Mouse (Mus musculus): ENCODE data around the gene Pheta2. TPM values are rescaled to one million over a fixed set of nuclear protein-coding genes. Genes with fewer than 3 reads are reported as not detected.

The Pheta2 gene
- total and polyA plus RNA-seq, 3 experiments: 0.08 TPM; not detected in 2

GRCm38 (mm10) chr15:82379871-82380713, 41.4 kb downstream of the Pheta2 start, which contains the start of gene Cyp2d22:
Cyp2d22 (minus strand) TSS chr15:82380260.
- Histone ChIP-seq H3K4me1 (ENCODE audit: control insufficient read depth in 1 of 2, insufficient read depth in 2 of 2) (peaks cover 6 to 13% of the 10 kb centered on the region in 2 experiments), H3K9me3 (replicated peaks; ENCODE audit: low read length) (no peaks in the 10 kb centered on the region), H3K9ac (ENCODE audit: insufficient read depth, low read depth) (no peak within 1 kb of the TSS; the same call in 1 of the 2 replicates), H3K79me2 (replicated peaks; ENCODE audit: control insufficient read depth, extremely low read depth, insufficient read depth, poor library complexity, severe bottlenecking) (no peaks in the 10 kb centered on the region), H3K4me2 (ENCODE audit: insufficient read depth, low read depth, poor library complexity, severe bottlenecking) (peak within 1 kb of the TSS; percentile 82), H3K27me3 (replicated peaks) (peaks cover 93% of the 10 kb centered on the region), H3K27ac (ENCODE audit: insufficient read depth, low read depth) (no peak within 1 kb of the TSS), H3K4me3 (replicated peaks in 1 of 3; ENCODE audit: low read depth in 2 of 3, low read length in 2 of 3, poor library complexity in 1 of 3) (peak within 1 kb of the TSS in 2 of 3 experiments; percentile 39 to 48), H3K36me3 (replicated peaks in 1 of 2; ENCODE audit: control insufficient read depth in 1 of 2, insufficient read depth in 1 of 2, low read length in 1 of 2) (no peaks in the 10 kb centered on the region)
- in situ Hi-C loops (cut with MboI; ENCODE audit: low pct_ligation_motif_present, low pct_unique_long_range_greater_than_20kb, low sequenced_read_pairs): no loop called here
- TF ChIP-seq MAZ (IDR thresholded peaks at IDR 0.05; ENCODE audit: low read depth, low read length) (0 out of 2 replicates have a peak, but pooled peaks have one; percentile 9), KAT2A (IDR thresholded peaks at IDR 0.05; ENCODE audit: insufficient replicate concordance, low read length) (no peak)
- peak; percentile 29 for DNase-seq (ENCODE audit: extremely low read depth)
- dilution Hi-C loops (cut with MboI; ENCODE audit: extremely low pct_ligation_motif_present, extremely low pct_unique_long_range_greater_than_20kb, low sequenced_read_pairs): no loop called here

- DNase-seq (ENCODE audit: extremely low read depth): no peak
- in situ Hi-C loops (cut with MboI; ENCODE audit: low pct_ligation_motif_present, low pct_unique_long_range_greater_than_20kb, low sequenced_read_pairs) (no loop called here), dilution Hi-C loops (cut with MboI; ENCODE audit: extremely low pct_ligation_motif_present, extremely low pct_unique_long_range_greater_than_20kb, low sequenced_read_pairs) (no loop called here)
- H3K4me3 ChIP-seq (replicated peaks in 1 of 3; ENCODE audit: low read depth in 2 of 3, low read length in 2 of 3, poor library complexity in 1 of 3): peak overlapping the region in 2 of 3 experiments; percentile 12 to 39
- peaks cover 6 to 13% of the 10 kb centered on the region in 2 experiments for H3K4me1 ChIP-seq (ENCODE audit: control insufficient read depth in 1 of 2, insufficient read depth in 2 of 2)
- H3K4me2 ChIP-seq (ENCODE audit: insufficient read depth, low read depth, poor library complexity, severe bottlenecking): peak overlapping the region; percentile 82
- no peak overlapping the region for H3K9ac ChIP-seq (ENCODE audit: insufficient read depth, low read depth)
- H3K9me3 ChIP-seq (replicated peaks; ENCODE audit: low read length): no peaks in the 10 kb centered on the region
- no peak overlapping the region for H3K27ac ChIP-seq (ENCODE audit: insufficient read depth, low read depth)
- no peaks in the 10 kb centered on the region for H3K79me2 ChIP-seq (replicated peaks; ENCODE audit: control insufficient read depth, extremely low read depth, insufficient read depth, poor library complexity, severe bottlenecking)
- no peaks in the 10 kb centered on the region for H3K36me3 ChIP-seq (replicated peaks in 1 of 2; ENCODE audit: control insufficient read depth in 1 of 2, insufficient read depth in 1 of 2, low read length in 1 of 2)
- TF ChIP-seq MAZ (IDR thresholded peaks at IDR 0.05; ENCODE audit: low read depth, low read length) (no peak), TBP (conservative IDR thresholded peaks at IDR 0.05; ENCODE audit: low read depth, low read length) (no peak)
- H3K27me3 ChIP-seq (replicated peaks): peaks cover 93% of the 10 kb centered on the region
Observed at GRCm38 (mm10) chr15:82380714-82381062, 41.9 kb downstream of the Pheta2 start.

GRCm38 (mm10) chr15:82382441-82382840, 43.7 kb downstream of the Pheta2 start:
- Histone ChIP-seq H3K9me3 (replicated peaks; ENCODE audit: low read length) (no peaks in the 10 kb centered on the region), H3K4me2 (ENCODE audit: insufficient read depth, low read depth, poor library complexity, severe bottlenecking) (no peak overlapping the region), H3K27me3 (replicated peaks) (peaks cover 84% of the 10 kb centered on the region), H3K9ac (ENCODE audit: insufficient read depth, low read depth) (no peak overlapping the region), H3K4me1 (ENCODE audit: control insufficient read depth in 1 of 2, insufficient read depth in 2 of 2) (peaks cover 6 to 13% of the 10 kb centered on the region in 2 experiments), H3K79me2 (replicated peaks; ENCODE audit: control insufficient read depth, extremely low read depth, insufficient read depth, poor library complexity, severe bottlenecking) (no peaks in the 10 kb centered on the region), H3K27ac (ENCODE audit: insufficient read depth, low read depth) (no peak overlapping the region), H3K4me3 (replicated peaks in 1 of 3; ENCODE audit: low read depth in 2 of 3, low read length in 2 of 3, poor library complexity in 1 of 3) (no peak overlapping the region), H3K36me3 (replicated peaks in 1 of 2; ENCODE audit: control insufficient read depth in 1 of 2, insufficient read depth in 1 of 2, low read length in 1 of 2) (no peaks in the 10 kb centered on the region)
- no peak for DNase-seq (ENCODE audit: extremely low read depth)
- in situ Hi-C loops (cut with MboI; ENCODE audit: low pct_ligation_motif_present, low pct_unique_long_range_greater_than_20kb, low sequenced_read_pairs): no loop called here
- dilution Hi-C loops (cut with MboI; ENCODE audit: extremely low pct_ligation_motif_present, extremely low pct_unique_long_range_greater_than_20kb, low sequenced_read_pairs): no loop called here
- TF ChIP-seq JUND (conservative IDR thresholded peaks at IDR 0.05; ENCODE audit: low read depth, low read length): no peak
- no peak for TF ChIP-seq NRF1 (IDR thresholded peaks at IDR 0.05; ENCODE audit: low read depth, low read length)
- no peak for TF ChIP-seq ZNF384 (IDR thresholded peaks at IDR 0.05; ENCODE audit: low read depth, low read length)
- no peak for TF ChIP-seq USF1 (IDR thresholded peaks at IDR 0.05; ENCODE audit: low read depth, low read length)
- no peak for TF ChIP-seq ELF1 (IDR thresholded peaks at IDR 0.05; ENCODE audit: low read depth, low read length)
- TF ChIP-seq PAX5 (IDR thresholded peaks at IDR 0.05; ENCODE audit: low read length): no peak
- TF ChIP-seq ZKSCAN1 (IDR thresholded peaks at IDR 0.05; ENCODE audit: borderline replicate concordance, low read depth, low read length): no peak
- TF ChIP-seq ZMIZ1 (IDR thresholded peaks at IDR 0.05; ENCODE audit: low read depth, low read length): no peak
- TF ChIP-seq UBTF (IDR thresholded peaks at IDR 0.05; ENCODE audit: low read depth, low read length): no peak
- no peak for TF ChIP-seq CHD1 (IDR thresholded peaks at IDR 0.05; ENCODE audit: low read depth, low read length)
- no peak for TF ChIP-seq ZC3H11A (IDR thresholded peaks at IDR 0.05; ENCODE audit: low read depth, low read length)
- TF ChIP-seq ETS1 (conservative IDR thresholded peaks at IDR 0.05; ENCODE audit: low read depth, low read length): no peak
- no peak for TF ChIP-seq MEF2A (IDR thresholded peaks at IDR 0.05; ENCODE audit: borderline replicate concordance, low read depth, low read length)
- no peak for TF ChIP-seq TCF12 (IDR thresholded peaks at IDR 0.05; ENCODE audit: low read depth, low read length)
- no peak for TF ChIP-seq MAX (IDR thresholded peaks at IDR 0.05; ENCODE audit: low read length)
- no peak for TF ChIP-seq CTCF (conservative IDR thresholded peaks at IDR 0.05 in 1 of 2, IDR thresholded peaks at IDR 0.05 in 1 of 2; ENCODE audit: low read depth in 2 of 2, low read length in 2 of 2)
- no peak for TF ChIP-seq HCFC1 (IDR thresholded peaks at IDR 0.05; ENCODE audit: low read depth, low read length)
- no peak for TF ChIP-seq IRF4 (IDR thresholded peaks at IDR 0.05; ENCODE audit: low read depth, low read length)
- no peak for TF ChIP-seq RAD21 (IDR thresholded peaks at IDR 0.05; ENCODE audit: low read depth, low read length)
- TF ChIP-seq E2F4 (IDR thresholded peaks at IDR 0.05; ENCODE audit: insufficient replicate concordance, low read depth, low read length): no peak
